Mouse (Mus musculus) ES-E14 (cell line): ENCODE results near the gene Pgbd5.

Experiments
- CHD2 ChIP-seq: IDR thresholded peaks from 2 replicates; pipeline ENCODE4 v1.6.1; 2014; ENCODE audit warnings: mild to moderate bottlenecking, low read depth, low read length, inconsistent platforms
- MAFK ChIP-seq: IDR thresholded peaks from 2 replicates; pipeline ENCODE4 v1.6.1; 2014; ENCODE audit warnings: mild to moderate bottlenecking, low read depth, low read length, inconsistent platforms; ENCODE audit not compliant: insufficient read depth
- ZC3H11A ChIP-seq: IDR thresholded peaks from 2 replicates; pipeline ENCODE4 v1.6.1; 2012; ENCODE audit warnings: low read depth, mild to moderate bottlenecking, inconsistent platforms, low read length, borderline replicate concordance
- ZNF384 ChIP-seq: IDR thresholded peaks from 2 replicates; pipeline ENCODE4 v1.6.1; 2012; ENCODE audit warnings: low read depth, low read length, inconsistent platforms

- TF ChIP-seq MAFK (no peak), ZNF384 (no peak), ZC3H11A (no peak), CHD2 (no peak)
These were observed 94.4 kb downstream of the Pgbd5 start for GRCm38 (mm10) chr8:124345098-124345497.
